Mouse (Mus musculus) retina, postnatal 1 day (tissue): ENCODE measurements around the gene Cacnb4.

Source experiments
- DNase-seq: peaks from one replicate; pipeline ENCODE4 v3.0.0-alpha.2; 2012

Gene Cacnb4

DNA sequence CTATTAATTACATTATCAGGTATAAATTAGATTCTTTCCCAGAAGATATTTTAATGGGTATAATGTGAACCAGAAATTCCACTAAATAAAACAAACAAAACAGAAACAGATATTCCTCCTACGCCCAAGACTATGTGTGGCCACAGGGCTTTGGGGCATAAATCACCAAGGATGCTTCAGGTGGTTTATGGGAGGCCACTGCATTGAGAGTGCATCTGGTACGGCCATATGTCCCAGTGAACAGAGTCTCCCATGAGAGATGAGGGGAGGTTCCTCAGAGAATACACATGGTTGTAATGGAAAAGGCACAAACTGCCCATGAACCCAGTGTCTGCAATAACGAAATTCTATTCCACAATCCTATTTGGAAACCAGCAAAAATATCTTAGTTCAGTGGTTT, 160.1 kb downstream of the Cacnb4 start:
- DNase-seq, result no peak

DNA sequence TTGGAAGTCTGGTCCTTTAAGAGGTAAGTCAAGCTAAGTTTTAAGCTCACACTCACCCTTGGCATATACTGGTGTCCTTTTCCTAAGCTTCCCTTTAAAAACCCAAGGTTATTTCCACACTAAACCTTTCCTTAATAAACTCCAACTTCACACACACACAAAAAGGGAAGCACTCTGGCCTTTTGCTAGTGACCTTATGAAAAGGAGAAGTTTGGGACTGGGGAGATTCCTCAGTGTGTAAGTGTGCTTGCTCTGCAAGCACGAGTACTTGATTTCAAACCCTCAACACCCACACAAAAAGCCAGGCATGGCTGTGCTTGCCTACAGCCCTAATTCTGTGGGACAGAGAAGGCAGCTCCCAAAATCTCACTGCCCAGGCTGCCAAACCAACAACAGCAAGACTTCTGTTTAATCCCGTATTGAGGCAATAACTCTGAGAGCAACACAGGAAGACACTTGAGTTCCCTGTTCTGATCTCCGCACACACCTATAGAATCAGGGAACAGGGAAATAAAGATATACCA, 163.7 kb downstream of the Cacnb4 start:
- no peak for DNase-seq

DNA sequence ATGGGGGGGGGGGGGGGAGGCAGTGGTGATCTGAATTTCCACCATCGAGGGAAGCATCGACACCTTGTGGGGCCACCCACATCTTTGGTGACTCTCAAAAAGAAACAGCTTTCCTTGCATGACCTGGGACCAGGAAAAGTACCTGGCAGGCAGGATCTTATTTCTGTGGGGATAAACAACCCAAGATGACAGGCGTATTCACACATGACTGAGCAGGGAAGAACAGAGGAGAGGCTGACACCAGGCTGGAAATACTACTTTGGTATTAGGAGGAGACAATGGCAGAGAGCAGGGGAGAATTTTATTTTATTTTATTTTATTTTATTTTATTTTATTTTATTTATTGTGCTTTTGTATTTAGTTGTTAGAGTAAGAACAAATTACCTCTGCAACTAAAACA, 164.4 kb downstream of the Cacnb4 start:
- DNase-seq, result peak; percentile 58

DNA sequence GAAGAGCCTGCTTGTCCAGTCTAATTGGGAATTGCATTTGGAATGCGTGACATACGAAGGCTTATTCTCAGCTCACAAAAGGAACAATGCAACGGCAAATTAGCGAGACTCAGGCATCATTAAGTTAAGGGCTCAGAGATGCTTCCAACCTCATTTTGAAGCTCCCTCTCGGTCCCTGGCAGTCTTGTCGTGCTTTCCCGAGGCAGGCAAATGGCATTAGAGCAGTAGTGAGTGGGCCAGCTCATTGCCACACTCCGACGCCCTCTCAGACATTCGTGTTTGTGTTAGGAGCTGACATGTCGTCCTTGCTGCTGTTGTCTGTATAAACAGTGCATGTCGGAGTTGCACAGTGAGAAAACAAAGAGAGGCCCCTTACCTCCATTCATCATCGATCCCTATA, 164.8 kb downstream of the Cacnb4 start:
- peak; percentile 79 for DNase-seq

DNA sequence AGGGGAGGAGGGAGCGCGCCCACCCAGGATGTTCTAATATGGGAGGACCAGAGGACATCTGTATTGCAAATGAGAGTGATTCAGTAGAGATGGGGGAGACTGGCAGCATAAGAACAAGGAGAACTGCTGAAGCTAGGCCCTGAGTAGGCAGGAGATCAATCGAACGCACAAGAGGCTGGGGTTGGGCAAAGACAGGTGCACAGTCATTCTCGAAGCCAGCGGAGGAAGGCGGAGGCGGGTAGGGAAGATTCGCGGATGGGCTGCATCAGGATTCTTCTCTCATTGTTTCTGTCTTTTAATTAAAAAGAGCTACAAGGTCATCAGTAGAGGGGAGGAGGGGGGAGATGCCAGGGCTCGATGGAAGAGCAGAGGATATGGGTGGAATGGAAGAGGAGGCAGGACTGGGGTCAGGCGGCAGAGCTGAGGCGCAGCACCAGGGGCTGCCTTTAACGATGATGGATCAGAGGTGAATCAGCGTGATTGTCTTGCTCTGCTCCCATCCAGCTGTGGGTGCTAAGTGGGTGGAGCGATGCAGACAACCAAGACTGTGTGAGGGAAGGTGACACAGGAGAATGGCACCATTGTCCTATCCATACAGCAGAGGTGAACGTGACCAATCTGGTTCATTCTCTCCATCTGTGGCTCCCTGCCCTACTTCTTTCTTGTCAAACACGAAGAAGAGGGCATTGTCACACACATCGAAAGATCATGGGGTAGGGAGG, 166.7 kb downstream of the Cacnb4 start:
- DNase-seq, result peak; percentile 75

DNA sequence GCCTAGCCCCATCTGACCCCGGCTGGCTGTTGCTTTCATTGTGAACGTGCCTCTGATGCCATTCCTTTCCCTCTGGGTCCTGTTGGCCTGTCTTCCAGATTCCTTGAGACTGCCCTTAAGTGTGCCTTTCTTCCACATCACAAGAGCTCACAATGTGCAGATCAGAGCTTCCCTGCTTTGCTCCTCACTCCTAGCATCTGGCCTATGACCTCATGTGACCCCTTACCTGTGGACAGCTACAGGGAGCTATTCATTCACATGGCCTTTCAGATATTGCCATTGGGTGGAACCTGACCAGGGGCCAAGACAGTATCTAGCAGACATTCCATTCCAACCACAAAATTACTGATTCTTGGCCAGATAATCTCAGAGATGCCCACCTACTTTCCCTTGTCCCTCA, 171.5 kb downstream of the Cacnb4 start:
- DNase-seq, result no peak

DNA sequence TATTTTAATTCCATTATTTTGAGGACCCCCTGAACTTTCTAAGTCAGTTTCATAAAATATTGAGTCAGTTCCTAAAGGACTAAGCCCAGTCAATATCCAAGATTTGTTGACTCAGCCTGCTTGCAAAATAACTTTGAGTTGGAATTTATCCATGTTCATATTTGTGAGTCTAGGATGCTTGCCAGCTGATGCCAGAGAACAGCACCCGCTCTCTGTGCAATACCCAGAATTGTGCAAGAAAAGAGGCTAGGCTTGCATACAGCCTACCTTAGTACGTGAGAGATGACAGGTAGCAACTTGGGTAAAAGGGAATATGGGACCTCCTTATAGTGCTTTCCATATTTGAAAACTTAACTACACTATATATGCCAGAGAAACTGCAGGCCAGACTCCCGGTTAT, 171.9 kb downstream of the Cacnb4 start:
- no peak for DNase-seq

DNA sequence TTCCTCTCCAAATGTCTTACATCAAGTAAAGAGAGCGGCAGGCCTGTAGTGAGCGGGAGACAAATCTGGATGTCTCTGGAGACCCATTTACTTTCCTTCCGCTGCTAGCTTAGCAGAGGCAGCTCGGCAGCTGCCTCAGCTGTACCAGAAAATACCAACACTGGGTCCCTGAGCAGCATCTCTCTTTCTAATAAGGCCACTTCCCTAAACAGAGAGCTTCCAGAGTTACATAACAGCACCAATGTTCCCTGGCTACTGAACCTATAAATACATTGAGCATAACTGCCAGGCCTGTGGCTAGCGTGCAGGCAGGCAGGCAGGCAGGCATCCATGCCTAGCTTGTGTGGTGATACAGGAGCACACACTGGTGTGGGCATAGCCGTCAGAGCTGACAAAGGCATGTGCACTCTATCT, 176.8 kb downstream of the Cacnb4 start:
- DNase-seq, result no peak

DNA sequence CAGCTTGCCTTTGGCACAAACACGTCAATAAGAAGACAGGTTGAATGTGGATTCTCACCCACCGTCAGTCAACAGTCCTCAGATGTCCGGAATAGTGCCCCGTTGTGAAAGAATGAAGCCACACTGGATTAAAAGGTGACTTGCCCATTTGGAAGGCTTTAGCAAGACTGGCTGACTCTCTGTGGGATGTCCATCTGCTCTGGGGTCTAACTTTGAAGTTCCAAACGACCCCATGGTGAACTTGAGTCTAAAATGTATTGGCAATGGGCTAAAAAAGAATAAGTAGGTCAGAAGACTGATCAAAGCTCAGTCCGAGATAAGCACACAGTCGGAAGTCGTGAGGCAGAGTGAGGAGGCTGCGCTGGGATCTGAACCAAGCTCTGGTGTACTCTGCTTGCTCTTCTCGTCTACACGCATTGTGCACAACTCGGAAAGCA, 177.5 kb downstream of the Cacnb4 start:
- no peak for DNase-seq

DNA sequence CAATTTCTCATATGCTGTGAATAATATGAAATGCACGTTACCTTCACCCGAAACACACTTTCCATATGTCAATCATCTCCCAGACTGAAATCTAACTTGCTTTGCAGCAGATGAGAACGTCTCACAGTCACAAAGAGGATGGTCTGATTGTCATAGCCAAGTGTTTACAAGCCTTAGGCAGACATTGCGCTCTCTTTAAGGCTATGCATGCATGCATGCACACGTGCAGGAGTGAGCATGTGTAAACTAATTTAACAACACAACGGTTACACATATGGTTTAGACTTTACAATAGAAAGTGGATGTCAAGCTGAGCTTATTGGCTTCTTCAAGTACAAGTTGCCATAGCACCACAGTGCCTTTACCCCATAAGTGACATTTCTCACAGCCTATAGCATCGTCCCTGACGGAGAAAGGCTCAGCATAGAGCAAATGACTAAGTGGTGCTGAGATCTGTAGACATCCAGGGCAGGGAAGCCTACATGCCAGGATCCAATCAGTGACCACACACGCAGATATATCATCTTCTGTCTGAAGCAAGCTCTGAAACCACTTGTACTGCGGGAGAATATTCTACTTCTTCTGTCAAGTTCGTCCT, 181.4 kb downstream of the Cacnb4 start:
- DNase-seq, result peak; percentile 48

DNA sequence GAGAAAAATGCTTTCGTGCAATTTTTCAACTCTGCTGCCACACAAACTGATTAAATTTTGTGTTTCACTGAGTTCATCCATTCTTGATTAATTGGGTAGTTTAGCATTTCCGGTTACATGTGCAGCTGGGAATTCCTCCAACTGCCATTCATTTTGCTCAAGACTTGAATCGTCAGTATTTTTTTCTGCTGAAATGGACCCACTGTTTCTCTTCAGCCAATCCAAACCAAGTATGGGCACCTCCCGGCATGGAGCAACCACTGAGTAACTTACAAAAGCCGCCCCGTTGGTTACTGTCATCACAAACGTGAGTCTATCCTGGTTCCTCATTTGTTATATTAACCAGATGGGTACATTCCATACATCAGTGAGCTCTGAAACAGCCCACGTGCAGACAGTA, 182.4 kb downstream of the Cacnb4 start:
- no peak for DNase-seq

DNA sequence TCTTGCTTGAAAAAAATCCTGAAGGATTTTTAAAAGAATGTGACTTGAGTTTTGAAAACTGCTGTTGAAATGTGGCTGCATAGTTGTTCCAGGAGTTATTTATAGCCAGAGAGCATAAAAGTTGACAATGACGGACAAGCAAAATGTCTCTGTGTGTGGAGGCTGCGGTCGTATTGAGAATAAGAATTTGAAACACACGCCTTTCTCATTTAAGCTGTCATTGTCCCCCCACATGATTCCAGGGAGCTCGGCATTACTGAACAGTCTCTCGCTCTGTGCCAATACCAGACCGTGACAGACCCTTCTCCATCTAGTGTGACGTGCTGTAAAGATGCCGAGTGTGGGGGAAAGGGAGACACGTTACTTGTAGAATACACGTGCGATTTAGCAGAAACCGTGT, 183.8 kb downstream of the Cacnb4 start:
- DNase-seq, result no peak

DNA sequence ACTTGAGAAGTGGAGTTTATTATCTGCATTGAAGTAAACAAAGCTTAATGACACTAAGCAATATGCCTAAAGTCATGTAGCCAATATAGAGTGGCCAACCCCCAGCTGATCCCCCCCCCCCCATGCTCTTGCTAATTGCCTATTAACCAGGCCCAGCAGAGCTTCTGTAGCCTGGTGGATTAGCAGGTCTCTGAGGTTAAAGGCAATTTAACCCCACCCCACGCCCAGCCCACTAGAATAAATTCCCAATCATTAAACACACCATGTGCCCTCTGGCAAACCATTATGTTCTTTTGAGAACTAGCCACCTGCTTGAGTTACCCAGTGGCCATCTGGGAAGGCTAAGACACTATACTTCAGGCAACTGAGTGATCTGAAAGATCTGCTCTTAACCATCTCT, 186.8 kb downstream of the Cacnb4 start:
- peak; percentile 57 for DNase-seq

DNA sequence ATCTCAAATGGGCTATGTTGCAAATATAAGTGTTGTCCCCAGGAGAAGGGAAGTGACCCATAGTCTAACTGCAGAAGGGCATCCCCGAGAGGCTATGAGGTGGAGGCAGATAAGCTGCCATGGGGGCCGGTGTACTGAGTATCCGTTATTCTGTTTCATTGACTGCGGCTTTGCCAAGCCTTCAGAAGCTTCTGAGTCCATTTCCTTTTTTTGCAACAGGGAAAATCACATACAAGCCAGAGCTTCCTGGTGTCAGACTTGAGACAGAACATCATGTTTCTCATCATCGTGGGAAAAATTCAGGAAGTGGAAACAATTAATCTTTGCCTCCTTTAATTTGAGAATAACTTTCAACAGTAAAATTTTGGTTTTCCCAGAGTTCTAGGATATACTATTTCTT, 193.1 kb downstream of the Cacnb4 start:
- DNase-seq, result no peak

DNA sequence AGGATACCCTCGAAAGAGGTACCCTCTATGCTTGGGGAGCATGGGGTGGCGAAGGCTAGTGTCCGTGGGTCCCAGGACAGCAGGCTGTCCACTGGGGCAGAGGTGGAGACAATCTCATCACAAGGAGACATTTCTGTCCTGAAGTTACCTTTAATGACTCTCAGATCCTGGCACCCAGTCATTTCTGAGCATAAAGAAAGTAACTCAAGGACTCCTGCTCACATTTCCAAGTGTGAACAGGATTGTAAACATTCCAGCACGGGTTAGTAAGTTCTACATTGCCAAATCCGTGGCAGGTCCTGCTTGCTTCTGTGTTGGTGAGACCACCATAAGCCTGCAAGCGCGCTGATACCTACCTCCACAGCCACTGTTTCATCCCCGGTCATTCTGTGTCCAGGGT, 196.2 kb downstream of the Cacnb4 start:
- no peak for DNase-seq

DNA sequence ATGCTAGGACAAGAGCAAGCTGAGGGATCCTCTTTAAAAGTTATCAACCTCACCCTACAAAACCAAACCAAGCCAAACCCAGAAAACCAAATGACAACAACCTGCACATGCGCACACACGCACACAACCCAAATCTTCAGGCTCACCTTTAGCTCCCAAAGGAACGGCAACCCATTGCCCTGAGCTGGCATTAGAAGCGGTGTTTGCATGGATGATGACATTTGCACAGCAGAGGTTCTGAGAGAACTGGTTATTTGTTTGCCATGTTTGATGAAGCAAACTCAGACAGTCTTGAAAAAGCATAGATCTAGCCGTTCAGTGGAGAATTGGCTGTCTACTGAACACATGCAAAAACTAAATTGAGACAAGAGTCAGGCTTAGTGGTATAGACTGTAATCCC, 198.1 kb downstream of the Cacnb4 start:
- DNase-seq, result no peak

DNA sequence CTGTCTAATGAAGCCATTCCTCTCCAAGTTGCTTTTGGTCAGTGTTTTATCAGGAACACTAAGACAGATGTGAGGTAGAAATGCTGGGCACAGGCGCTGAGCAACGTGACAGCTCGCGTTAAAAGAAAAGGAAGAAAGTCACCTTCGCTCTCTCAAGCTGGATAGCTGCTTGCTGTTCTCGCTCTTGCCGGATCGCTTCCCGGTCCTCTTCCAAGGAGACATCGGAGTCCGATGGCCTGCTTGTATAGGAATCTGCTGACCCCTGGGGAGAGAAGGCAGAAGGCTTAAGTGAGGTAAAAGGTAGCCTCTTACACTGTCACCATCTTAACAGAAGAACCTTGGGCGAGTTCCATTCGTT, 199.1 kb downstream of the Cacnb4 start:
- DNase-seq, result no peak

DNA sequence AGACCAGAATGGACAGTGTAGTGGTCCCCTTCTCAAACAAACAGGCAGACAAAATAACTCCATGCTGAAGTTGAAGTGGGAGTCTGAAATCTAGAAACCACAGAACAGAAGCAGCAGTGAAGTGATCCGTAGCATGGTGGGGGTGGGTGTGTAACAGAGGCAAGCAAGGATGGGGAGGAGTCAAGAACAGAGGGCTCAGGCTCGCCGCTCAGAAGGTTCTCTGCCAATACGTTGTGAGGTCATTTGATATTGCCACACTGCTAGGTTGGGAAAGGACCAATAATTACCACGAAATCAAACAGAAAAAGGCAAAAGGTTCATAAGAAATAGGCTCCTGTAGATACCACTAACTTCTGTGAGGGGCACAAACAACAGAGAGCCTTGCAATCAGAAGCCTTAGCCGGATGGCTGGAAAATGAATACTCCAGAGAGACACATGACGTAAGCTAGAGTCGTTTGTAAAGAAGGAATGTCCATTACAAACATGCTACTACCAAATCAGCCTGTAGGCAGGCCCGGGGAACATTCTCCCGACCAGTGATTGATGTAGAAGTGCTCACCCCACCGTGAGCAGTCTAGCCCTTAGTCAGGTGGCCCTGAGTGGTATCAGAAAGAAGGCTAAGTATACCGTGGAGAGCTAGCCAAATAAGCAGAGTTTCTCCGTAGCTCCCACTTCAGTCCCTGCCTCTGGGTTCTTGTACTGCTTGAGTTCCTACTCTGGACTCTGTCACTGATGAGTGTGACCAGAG, 199.7 kb downstream of the Cacnb4 start:
- DNase-seq, result no peak

DNA sequence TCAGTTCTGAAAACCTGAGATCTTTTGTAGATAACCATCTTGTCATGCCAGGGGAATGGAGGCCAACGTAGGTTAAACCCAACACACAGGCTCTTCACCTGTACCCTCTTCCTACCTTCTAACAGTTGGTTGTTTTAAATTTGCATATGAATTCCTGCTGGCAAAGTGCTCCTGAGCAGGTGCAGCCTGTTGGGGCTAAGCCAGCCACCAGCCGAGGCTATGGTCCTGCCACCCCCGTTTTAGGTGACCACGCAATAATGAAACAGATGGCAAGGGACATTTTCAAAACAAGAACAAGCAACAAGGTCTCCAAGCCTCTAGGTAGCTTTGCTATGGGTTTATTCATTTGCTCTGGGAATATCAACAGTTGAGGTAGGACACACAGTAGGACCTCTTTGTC, 200.8 kb downstream of the Cacnb4 start:
- DNase-seq, result no peak

DNA sequence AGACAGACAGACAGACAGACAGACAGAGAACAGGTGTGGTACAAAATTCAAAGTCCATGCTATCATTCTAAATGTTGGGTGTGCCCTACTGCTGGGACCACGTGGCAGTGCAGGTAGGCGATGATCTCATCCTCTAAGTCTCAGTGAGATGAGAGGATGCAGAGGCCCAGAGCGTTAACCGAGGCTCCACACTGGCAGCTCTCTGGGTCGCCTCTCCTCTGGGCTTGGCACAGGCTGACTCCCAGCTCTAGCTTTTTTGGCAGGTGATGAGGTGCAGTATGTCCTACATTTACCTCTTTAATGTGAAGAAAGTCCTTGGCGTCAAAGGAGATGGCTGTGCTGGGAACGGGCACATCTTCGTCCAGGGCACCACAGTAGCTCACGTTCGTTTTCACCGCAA, 202.1 kb downstream of the Cacnb4 start:
- DNase-seq, result no peak

DNA sequence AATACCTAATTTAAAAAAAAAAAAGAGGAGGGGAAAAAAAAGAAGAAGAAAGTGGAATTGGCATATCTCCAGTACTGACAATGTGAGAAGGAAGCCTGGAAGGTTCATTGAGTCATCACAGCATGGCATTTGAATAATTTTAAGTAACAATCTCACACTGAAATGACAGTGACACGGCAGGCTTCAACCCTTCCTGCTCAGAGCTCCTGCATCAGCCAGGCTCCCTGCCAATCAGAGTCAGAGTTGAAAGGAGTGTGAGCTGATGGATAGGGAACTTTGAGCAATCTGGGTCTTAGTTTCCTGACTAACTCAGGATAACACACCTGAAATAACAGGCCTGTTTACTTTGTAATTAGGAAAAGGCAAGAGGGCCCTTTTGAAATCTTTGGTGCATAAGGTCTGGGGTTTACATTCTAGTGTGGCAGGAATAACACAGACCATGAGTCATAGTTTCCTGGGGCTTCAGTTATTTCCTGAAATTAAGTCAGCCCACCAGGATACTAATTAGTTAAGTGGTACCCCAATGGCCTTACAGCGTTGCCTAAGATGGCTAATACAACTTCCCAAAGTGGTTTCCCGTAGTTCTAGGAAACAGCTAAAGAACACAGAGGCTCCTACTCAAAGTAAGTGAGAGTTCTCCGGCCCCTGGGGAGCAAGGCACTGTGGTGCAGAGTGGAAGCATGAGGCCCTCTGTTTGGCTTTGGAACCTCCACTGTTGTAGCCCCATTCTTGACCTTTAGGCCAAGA, 204.9 kb downstream of the Cacnb4 start:
- no peak for DNase-seq

DNA sequence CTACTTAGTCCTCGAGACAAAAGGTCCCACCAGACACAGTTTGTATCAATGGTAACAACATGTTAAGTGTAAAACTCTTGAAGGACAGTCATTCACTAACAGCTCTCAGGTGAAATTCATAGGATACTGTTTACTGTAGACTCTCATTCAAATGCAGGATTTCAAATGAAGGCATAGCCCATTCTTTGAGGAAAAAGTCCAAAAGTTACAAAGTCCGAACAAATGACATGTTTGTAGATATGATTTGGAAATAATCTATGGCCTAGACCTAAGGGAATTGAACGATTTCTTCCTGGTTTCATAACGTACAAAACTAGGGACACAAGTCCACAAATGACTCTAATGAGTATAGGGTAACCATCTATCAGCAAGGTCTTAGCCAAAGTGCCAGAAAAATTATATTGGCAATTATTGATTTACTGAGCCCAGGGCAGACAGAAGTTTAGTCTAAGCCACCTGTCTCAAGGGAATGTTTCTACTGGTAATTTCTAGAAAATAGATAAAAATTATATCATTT, 206.5 kb downstream of the Cacnb4 start:
- no peak for DNase-seq

DNA sequence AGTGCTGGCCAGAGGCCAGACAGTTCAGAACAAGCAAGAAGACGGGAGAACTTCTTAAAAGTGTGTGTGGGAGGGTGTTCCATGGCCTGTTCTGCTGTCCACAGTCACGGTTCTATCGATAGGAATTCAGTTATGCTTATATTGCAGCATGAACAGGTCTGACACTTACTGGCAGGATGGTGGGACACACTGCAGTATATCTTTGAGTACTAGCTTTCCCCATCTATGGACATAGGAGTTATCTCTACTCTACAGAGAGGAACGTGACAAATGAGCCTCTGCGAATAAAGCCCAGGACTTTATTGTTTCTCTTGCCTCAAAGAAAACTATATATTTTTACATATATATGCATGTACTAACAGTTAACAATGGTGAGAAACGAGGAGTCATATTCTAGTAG, 209.0 kb downstream of the Cacnb4 start:
- DNase-seq, result no peak
